Mouse (Mus musculus): Measurements from ENCODE around the gene Skint5. TPM values are rescaled to one million over a fixed set of nuclear protein-coding genes. Genes with fewer than 3 reads are reported as not detected.

Gene Skint5
- not detected in 2 replicates for total RNA-seq (2023)

GRCm38 (mm10) chr4:113999403-113999802 lies at the start of gene Skint5:
Gene Skint5, minus strand, starts transcription at chr4:113999503.

Other genes with a start within 250 kb of the Skint5 start
- gene Skint11, start 163.9 kb upstream of the Skint5 start, total RNA-seq (2023) = not detected in 2 replicates